Mouse (Mus musculus) layer of hippocampus, postnatal 25 days (tissue): ENCODE results near the gene Ppip5k2. TPM values are rescaled to one million over a fixed set of nuclear protein-coding genes. Genes with fewer than 3 reads are reported as not detected.
"Not testable (repeated sequence)": the region's sequence is repeated elsewhere in the genome, so short reads cannot be mapped to it uniquely, and the experiment has no call there.

ENCODE experiments used
- DNase-seq, 2 experiments: peaks; one replicate each; pipeline ENCODE4 v3.0.0; 2022; ENCODE audit warnings: mixed read lengths in 2 of 2, low spot score in 1 of 2; ENCODE audit errors: extremely low spot score in 1 of 2
- total RNA-seq, 2 experiments: library from RNA; stranded (reverse); gene quantifications; 2 replicates each; pipeline ENCODE4 v1.2.3; 2021

Ppip5k2 gene
- total RNA-seq, result 10 to 100 TPM; 14.1 to 21.0 TPM

GRCm38 (mm10) chr1:97769904-97770753, at the start of gene Ppip5k2, which contains the start of gene Gin1:
TSS of gene Ppip5k2 (minus strand) at chr1:97770411.
TSS of gene Gin1 (plus strand) at chr1:97770172.
- peak; percentile 86 to 87 for DNase-seq

- no peak for DNase-seq
Observed at GRCm38 (mm10) chr1:97809255-97809912, 39.2 kb upstream of the Ppip5k2 start.

GRCm38 (mm10) chr1:97804520-97804919, 34.3 kb upstream of the Ppip5k2 start:
- DNase-seq, result no peak

GRCm38 (mm10) chr1:97802207-97802902, 32.1 kb upstream of the Ppip5k2 start:
- no peak for DNase-seq

- DNase-seq, result no peak
Observed at GRCm38 (mm10) chr1:97795936-97796335, 25.7 kb upstream of the Ppip5k2 start.

- DNase-seq, result no peak
Observed at GRCm38 (mm10) chr1:97794110-97794509, 23.9 kb upstream of the Ppip5k2 start.

- no peak for DNase-seq
Observed at GRCm38 (mm10) chr1:97788490-97788889, 18.3 kb upstream of the Ppip5k2 start.

- DNase-seq, result no peak
Observed at GRCm38 (mm10) chr1:97787674-97788073, 17.5 kb upstream of the Ppip5k2 start.

- no peak for DNase-seq
Observed at GRCm38 (mm10) chr1:97785685-97786393, 15.6 kb upstream of the Ppip5k2 start.

- DNase-seq, result no peak
Observed at GRCm38 (mm10) chr1:97784928-97785327, 14.7 kb upstream of the Ppip5k2 start.

GRCm38 (mm10) chr1:97781674-97782073, 11.5 kb upstream of the Ppip5k2 start:
- no peak for DNase-seq

- DNase-seq, result no peak
Observed at GRCm38 (mm10) chr1:97773973-97774372, 3.8 kb upstream of the Ppip5k2 start.

GRCm38 (mm10) chr1:97773362-97773761, 3.2 kb upstream of the Ppip5k2 start:
- DNase-seq, result no peak

- DNase-seq, result no peak
Observed at GRCm38 (mm10) chr1:97771727-97772126, 1.5 kb upstream of the Ppip5k2 start.

- DNase-seq, result no peak
Observed at GRCm38 (mm10) chr1:97771118-97771517, 907 bp upstream of the Ppip5k2 start.

GRCm38 (mm10) chr1:97769294-97769903, 812 bp downstream of the Ppip5k2 start:
- peak in 1 of 2 experiments; percentile 52 for DNase-seq

GRCm38 (mm10) chr1:97768906-97769293, 1.3 kb downstream of the Ppip5k2 start:
- no peak for DNase-seq

GRCm38 (mm10) chr1:97768089-97768488, 2.1 kb downstream of the Ppip5k2 start:
- no peak for DNase-seq

GRCm38 (mm10) chr1:97765712-97766111, 4.5 kb downstream of the Ppip5k2 start:
- DNase-seq, result not testable (repeated sequence)

GRCm38 (mm10) chr1:97761477-97761876, 8.7 kb downstream of the Ppip5k2 start:
- DNase-seq, result no peak
